Mouse (Mus musculus): ENCODE data around the gene Psmd9.

DNA sequence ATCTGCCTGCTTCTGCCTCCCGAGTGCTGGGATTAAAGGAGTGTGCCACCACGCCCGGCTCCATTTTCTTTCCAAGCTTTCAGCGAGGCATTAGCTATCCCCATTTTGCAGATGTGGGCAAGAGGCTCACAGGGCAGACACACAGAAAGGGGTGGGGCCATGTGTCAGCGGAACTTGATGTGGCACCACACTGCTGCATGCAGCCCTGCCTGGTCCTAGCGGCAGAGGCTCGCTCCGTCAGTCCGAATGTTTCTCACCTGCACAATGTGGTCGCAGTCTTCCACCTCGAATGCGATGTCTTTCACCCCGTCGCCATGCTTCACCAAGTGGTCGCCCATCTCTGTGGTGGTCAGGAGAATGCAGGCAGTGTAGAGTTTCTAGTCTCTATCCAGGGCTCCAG is 11.2 kb downstream of the Psmd9 start:
- TF ChIP-seq CTCF (conservative IDR thresholded peaks at IDR 0.05; ENCODE audit: low read length) (no peak), POU5F1 (IDR thresholded peaks at IDR 0.05; ENCODE audit: borderline replicate concordance, low read length) (no peak), NANOG (IDR thresholded peaks at IDR 0.05; ENCODE audit: borderline replicate concordance, low read length) (no peak)

Measured in E14TG2a.4 (cell line).